Mouse (Mus musculus) limb, embryonic 14.5 days (tissue): ENCODE measurements around the gene Proser2. TPM values are rescaled to one million over a fixed set of nuclear protein-coding genes. Genes with fewer than 3 reads are reported as not detected.
A peak's percentile ranks its signal among the peaks of the same experiment; 100 is the strongest.

Source experiments
- ATAC-seq: fragments of 200-750 bp; cut with Nextera tagmentation; 2 replicates; pipeline ENCODE4 v1.8.0; 2017; ENCODE audit warnings: low read depth, moderate number of reproducible peaks, moderate TSS enrichment; ENCODE audit not compliant: low FRiP score
- DNase-seq: peaks from one replicate; pipeline ENCODE4 v3.0.0-alpha.2; 2015; ENCODE audit warnings: low spot score
- H3K27ac ChIP-seq: fragments of 300-500 bp; sonication (generic); replicated peaks from 2 replicates; pipeline ENCODE4 v1.5.1; 2014; ENCODE audit warnings: low read depth, mild to moderate bottlenecking, low read length, moderate library complexity, mixed read lengths
- H3K27me3 ChIP-seq: fragments of 300-500 bp; sonication (generic); 2 replicates; pipeline ENCODE4 v1.6.1; 2014; ENCODE audit warnings: low read length, mixed read lengths; ENCODE audit not compliant: control insufficient read depth, insufficient read depth
- H3K36me3 ChIP-seq: fragments of 300-500 bp; sonication (generic); 2 replicates; pipeline ENCODE4 v1.6.1; 2014; ENCODE audit warnings: mild to moderate bottlenecking, low read length, moderate library complexity, mixed read lengths; ENCODE audit not compliant: control insufficient read depth, insufficient read depth
- H3K4me1 ChIP-seq: fragments of 300-500 bp; sonication (generic); 2 replicates; pipeline ENCODE4 v1.6.1; 2014; ENCODE audit warnings: antibody characterized with exemption, low read length, mixed read lengths; ENCODE audit not compliant: control insufficient read depth, insufficient read depth
- H3K4me2 ChIP-seq: fragments of 300-500 bp; sonication (generic); replicated peaks from 2 replicates; pipeline ENCODE4 v1.6.1; 2014; ENCODE audit warnings: low read depth, mild to moderate bottlenecking, low read length, moderate library complexity; ENCODE audit not compliant: severe bottlenecking
- H3K4me3 ChIP-seq: fragments of 300-500 bp; sonication (generic); replicated peaks from 2 replicates; pipeline ENCODE4 v1.5.1; 2014; ENCODE audit warnings: low read length
- H3K9ac ChIP-seq: fragments of 300-500 bp; sonication (generic); 2 replicates; pipeline ENCODE4 v1.6.1; 2014; ENCODE audit warnings: mild to moderate bottlenecking, low read depth, low read length, moderate library complexity; ENCODE audit not compliant: severe bottlenecking
- H3K9me3 ChIP-seq: fragments of 300-500 bp; sonication (generic); 2 replicates; pipeline ENCODE4 v1.6.1; 2016; ENCODE audit warnings: low read length; ENCODE audit not compliant: control insufficient read depth
- POLR2A ChIP-seq: fragments of 200-500 bp; IDR thresholded peaks from 2 replicates; pipeline ENCODE4 v1.8.0; 2012; ENCODE audit warnings: inconsistent platforms, mild to moderate bottlenecking, moderate library complexity, borderline replicate concordance; ENCODE audit not compliant: insufficient read depth, insufficient read length; ENCODE audit errors: extremely low read depth
- WGBS: fragments of 180-500 bp; shearing (Covaris S2); extraction: QIAGEN DNeasy Blood & Tissue Kit; methylation state at CpG from one replicate; pipeline ENCODE4 v1.1.7; 2014; 5-methylcytosine and 5-hydroxymethylcytosine counted together
- polyA plus RNA-seq, 2 experiments: library from polyadenylated mRNA; depleted of rRNA in 1 of 2; stranded (reverse) in 1 of 2; unstranded in 1 of 2; fragments of >200 nt; fragmentation: Nextera tagmentation in 1 of 2; extraction: Ambion mirVana in 1 of 2; gene quantifications; 2 replicates each; pipeline versions ENCODE4 v1.2.1 to v1.2.3; 2012 to 2014

Proser2 gene
- polyA plus RNA-seq, 2 experiments = 7.6 to 10.5 TPM

DNA sequence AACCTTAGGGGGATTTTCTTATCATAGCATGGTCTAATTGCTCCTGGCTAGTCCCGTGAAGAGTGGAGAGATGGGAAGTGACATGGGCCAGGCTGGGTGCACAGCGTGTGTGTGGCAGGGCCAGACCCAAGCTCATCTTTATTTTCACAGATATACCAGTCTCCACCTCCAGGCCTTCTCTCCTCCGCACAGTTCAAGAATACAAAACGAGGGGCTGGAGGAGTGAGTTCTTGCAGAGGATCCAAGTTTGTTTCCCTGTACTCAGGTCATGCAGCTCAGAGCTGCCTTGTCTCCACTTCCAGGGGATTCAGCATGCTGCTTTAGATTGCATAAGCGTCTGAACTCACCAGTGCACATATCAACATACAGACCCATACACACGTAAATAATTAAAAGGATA, 47.4 kb downstream of the Proser2 start:
- no peak for DNase-seq
- Histone ChIP-seq H3K4me2 (no peak overlapping the region), H3K27me3 (no peaks in the 10 kb centered on the region), H3K4me3 (no peak overlapping the region), H3K27ac (no peak overlapping the region), H3K36me3 (no peaks in the 10 kb centered on the region), H3K9ac (no peak overlapping the region), H3K9me3 (no peaks in the 10 kb centered on the region), H3K4me1 (peaks cover 14% of the 10 kb centered on the region)
- no peak for TF ChIP-seq POLR2A
- whole genome bisulfite sequencing = 84% methylated on average over 6 of the region's 6 CpGs
- ATAC-seq = no peak

DNA sequence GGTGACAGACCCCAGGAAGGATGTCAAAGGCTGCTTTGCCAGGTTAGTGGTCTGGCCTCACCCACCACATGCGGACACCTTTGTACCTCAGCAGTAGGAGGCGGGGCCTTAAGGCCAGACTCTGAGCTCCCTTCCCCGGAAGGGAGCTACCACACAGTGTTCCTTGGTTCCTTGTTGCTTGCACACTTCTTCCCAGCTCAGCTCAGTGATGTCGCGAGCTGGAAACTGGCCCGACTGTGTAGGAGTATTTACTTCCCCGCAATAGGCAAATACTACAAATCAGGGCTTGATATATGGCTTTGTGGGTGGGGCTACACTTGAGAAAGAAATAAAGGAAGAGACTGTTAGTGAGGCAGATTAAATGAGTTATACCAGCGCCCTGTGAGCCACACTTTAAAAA, 48.9 kb downstream of the Proser2 start:
- no peak for TF ChIP-seq POLR2A
- Histone ChIP-seq H3K27me3 (no peaks in the 10 kb centered on the region), H3K27ac (no peak overlapping the region)

DNA sequence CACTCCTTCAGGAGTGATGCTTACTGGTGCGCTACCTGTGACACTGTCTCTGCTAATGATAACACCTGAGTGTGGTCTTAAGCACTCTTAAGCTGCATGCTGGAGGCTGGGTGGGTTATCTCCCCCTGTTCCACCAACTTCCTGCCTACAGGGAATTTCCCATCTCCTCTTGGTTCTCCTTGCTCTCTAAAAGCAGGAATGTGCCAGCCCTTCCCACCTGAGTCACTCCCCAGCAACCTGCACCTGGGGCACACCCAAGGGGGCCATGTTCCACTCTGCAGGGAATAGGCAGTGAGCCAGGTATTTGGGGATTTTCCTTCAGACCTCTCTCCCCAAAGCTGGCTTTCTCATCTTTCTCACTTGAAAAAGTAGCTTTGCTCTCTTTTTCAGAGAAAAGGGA, 50.0 kb downstream of the Proser2 start:
- Histone ChIP-seq H3K27me3 (no peaks in the 10 kb centered on the region), H3K9ac (no peak overlapping the region), H3K4me1 (peaks cover 2% of the 10 kb centered on the region; the same call in 1 of the 2 replicates), H3K4me2 (no peak overlapping the region), H3K27ac (no peak overlapping the region), H3K9me3 (no peaks in the 10 kb centered on the region), H3K4me3 (no peak overlapping the region), H3K36me3 (no peaks in the 10 kb centered on the region)
- ATAC-seq = no peak
- WGBS = 86% methylated on average over 1 of the region's 1 CpGs
- no peak for DNase-seq
- no peak for TF ChIP-seq POLR2A

More for the DNA sequence above, 48.9 kb downstream of the Proser2 start:
- DNase-seq (no peak), ATAC-seq (no peak)
- Histone ChIP-seq H3K9me3 (no peaks in the 10 kb centered on the region), H3K4me3 (no peak overlapping the region), H3K4me2 (no peak overlapping the region), H3K9ac (no peak overlapping the region), H3K4me1 (peaks cover 4% of the 10 kb centered on the region; the same call in 1 of the 2 replicates), H3K36me3 (no peaks in the 10 kb centered on the region)
- WGBS = 64% methylated on average over 8 of the region's 8 CpGs

DNA sequence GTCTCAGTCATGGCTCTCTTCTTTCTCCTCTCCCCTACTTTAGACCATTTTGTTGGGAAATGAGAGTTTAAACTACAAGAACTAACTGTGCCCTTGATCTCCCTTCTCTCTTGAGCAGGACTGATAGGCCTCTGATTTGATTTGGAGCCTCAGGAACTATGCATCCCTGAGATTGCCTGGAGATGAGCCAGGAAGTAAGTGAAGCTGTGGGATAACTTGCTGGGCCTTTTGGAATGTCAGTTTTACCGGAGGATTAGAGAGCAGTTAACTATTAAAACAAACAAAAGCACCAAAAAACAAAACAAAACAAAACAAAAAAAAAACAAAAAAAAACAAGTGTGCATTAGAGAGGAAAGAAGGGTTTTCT, 54.5 kb downstream of the Proser2 start:
- H3K9ac ChIP-seq = no peak overlapping the region
- no peaks in the 10 kb centered on the region for H3K27me3 ChIP-seq
- 22% methylated on average over 1 of the region's 1 CpGs for WGBS
- no peak overlapping the region for H3K27ac ChIP-seq
- H3K4me2 ChIP-seq = no peak overlapping the region
- H3K9me3 ChIP-seq = no peaks in the 10 kb centered on the region
- DNase-seq (no peak), ATAC-seq (no peak)
- peaks cover 5% of the 10 kb centered on the region; the same call in 1 of the 2 replicates for H3K4me1 ChIP-seq
- H3K4me3 ChIP-seq = no peak overlapping the region
- no peaks in the 10 kb centered on the region for H3K36me3 ChIP-seq
- TF ChIP-seq POLR2A = no peak

DNA sequence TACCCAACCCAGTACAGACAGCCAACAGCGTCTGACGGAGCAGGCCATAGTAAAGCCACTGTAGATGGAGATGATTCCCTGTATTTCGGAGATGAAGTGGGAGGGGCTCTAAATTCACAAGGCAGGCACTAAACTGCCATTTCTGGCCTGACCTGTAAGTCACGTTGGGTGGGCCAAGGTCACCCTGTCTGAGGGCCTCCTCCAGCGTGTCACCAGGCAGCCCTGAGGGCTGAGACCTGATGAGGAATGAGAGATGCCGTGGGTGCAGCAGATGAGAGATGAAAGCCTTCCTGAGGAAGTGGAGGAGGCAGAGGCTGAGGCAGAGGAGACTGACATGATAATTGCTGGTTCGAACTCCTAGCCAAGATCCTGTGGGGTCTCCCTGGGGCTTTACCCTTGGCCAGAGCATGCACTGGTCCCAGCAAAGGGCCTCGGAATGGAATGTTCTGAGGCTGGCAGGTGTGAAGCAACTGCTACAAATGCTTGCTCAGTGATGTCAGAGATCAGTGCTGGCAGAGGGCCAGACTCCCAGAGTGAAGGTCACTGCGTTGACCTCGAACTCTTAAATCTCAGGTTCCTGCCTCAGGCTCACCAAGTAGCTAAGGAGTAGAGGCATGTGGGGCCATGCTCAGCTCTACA, 55.0 kb downstream of the Proser2 start:
- no peak overlapping the region for H3K27ac ChIP-seq
- TF ChIP-seq POLR2A = no peak
- peaks cover 5% of the 10 kb centered on the region; the same call in 1 of the 2 replicates for H3K4me1 ChIP-seq
- DNase-seq (peak; percentile 50), ATAC-seq (peak; percentile 55; the same call in 1 of the 2 replicates)
- WGBS = 37% methylated on average over 10 of the region's 10 CpGs
- no peak overlapping the region for H3K9ac ChIP-seq
- H3K4me2 ChIP-seq = no peak overlapping the region
- no peaks in the 10 kb centered on the region for H3K27me3 ChIP-seq
- H3K9me3 ChIP-seq = no peaks in the 10 kb centered on the region
- H3K36me3 ChIP-seq = no peaks in the 10 kb centered on the region
- no peak overlapping the region for H3K4me3 ChIP-seq
